Mouse (Mus musculus): ENCODE measurements around the gene Padi6.

GRCm38 (mm10) chr4:140774025-140774800 is 31.8 kb upstream of the Padi6 start, which contains the start of gene Padi4:
- TF ChIP-seq GATA1 (IDR thresholded peaks at IDR 0.05; ENCODE audit: low read length) (no peak), TAL1 (IDR thresholded peaks at IDR 0.05; ENCODE audit: low read length) (no peak)

Data from erythroblast, embryonic 14.5 days (primary cell).